Mouse (Mus musculus) heart, adult 2 months (tissue): ENCODE measurements around the gene Ahnak2.

Experiments used
- CTCF ChIP-seq: fragments of 200-600 bp; IDR thresholded peaks from 2 replicates; pipeline ENCODE4 v1.8.1; 2022; ENCODE audit warnings: antibody characterized with exemption, mild to moderate bottlenecking, moderate library complexity
- EP300 ChIP-seq: fragments of 200-500 bp; IDR thresholded peaks from 2 replicates; pipeline ENCODE4 v1.6.1; 2011; ENCODE audit warnings: low read depth, low read length, control low read depth; ENCODE audit not compliant: insufficient read depth
- POLR2A ChIP-seq: fragments of 200-500 bp; IDR thresholded peaks from 2 replicates; pipeline ENCODE4 v1.6.1; 2011; ENCODE audit warnings: mild to moderate bottlenecking, low read depth, low read length, control low read depth; ENCODE audit not compliant: insufficient read depth

DNA sequence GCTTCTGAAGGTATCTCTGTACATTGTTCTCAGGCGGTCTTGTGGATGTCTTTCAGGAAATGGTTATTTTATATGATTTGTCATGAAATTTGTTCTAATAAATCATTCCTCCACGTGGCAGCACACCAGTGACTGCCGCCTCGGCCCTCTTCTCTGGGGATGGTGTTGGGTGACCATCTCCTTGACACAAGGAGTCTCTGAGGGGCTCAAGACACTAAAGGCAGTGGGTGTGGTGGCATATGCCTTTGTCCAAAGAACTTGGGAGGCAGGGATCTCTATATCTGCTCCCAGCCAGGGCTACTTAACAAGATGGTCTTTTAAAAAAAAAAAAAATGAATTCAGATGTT lies 56.0 kb downstream of the Ahnak2 start:
- TF ChIP-seq POLR2A (no peak), CTCF (no peak), EP300 (no peak)
